Mouse (Mus musculus) liver, embryonic 11.5 days (tissue): Measurements from ENCODE around the gene Gm5741. TPM values are rescaled to one million over a fixed set of nuclear protein-coding genes. Genes with fewer than 3 reads are reported as not detected.
"Not testable (repeated sequence)": the region's sequence is repeated elsewhere in the genome, so short reads cannot be mapped to it uniquely, and the experiment has no call there.

Experiments used
- ATAC-seq: fragments of 200-750 bp; cut with Nextera tagmentation; replicated peaks from 2 replicates; pipeline ENCODE4 v1.8.0; 2017; ENCODE audit warnings: moderate number of reproducible peaks, mild to moderate bottlenecking, moderate TSS enrichment, moderate library complexity; ENCODE audit not compliant: low FRiP score
- DNase-seq: peaks from one replicate; pipeline ENCODE4 v3.0.0-alpha.2; 2017; ENCODE audit warnings: low spot score
- H3K27ac ChIP-seq: fragments of 300-500 bp; sonication (generic); 2 replicates; pipeline ENCODE4 v1.5.1; 2014; ENCODE audit warnings: mild to moderate bottlenecking, low read depth, low read length, control low read depth
- H3K27me3 ChIP-seq: fragments of 300-500 bp; sonication (generic); replicated peaks from 2 replicates; pipeline ENCODE4 v1.6.1; 2014; ENCODE audit warnings: low read length, mixed read lengths; ENCODE audit not compliant: control insufficient read depth, insufficient read depth
- H3K36me3 ChIP-seq: fragments of 300-500 bp; sonication (generic); 2 replicates; pipeline ENCODE4 v1.6.1; 2014; ENCODE audit warnings: mild to moderate bottlenecking, low read length, moderate library complexity, mixed read lengths; ENCODE audit not compliant: control insufficient read depth, insufficient read depth
- H3K4me1 ChIP-seq: fragments of 300-500 bp; sonication (generic); replicated peaks from 2 replicates; pipeline ENCODE4 v1.6.1; 2014; ENCODE audit warnings: low read length, mixed read lengths; ENCODE audit not compliant: control insufficient read depth, insufficient read depth
- H3K4me2 ChIP-seq: fragments of 300-500 bp; sonication (generic); 2 replicates; pipeline ENCODE4 v1.6.1; 2014; ENCODE audit warnings: mild to moderate bottlenecking, control low read depth, moderate library complexity
- H3K4me3 ChIP-seq: fragments of 300-500 bp; sonication (generic); 2 replicates; pipeline ENCODE4 v1.5.1; 2014; ENCODE audit warnings: low read depth, low read length, control low read depth
- H3K9ac ChIP-seq: fragments of 300-500 bp; sonication (generic); 2 replicates; pipeline ENCODE4 v1.6.1; 2014; ENCODE audit warnings: low read depth, low read length, control low read depth
- H3K9me3 ChIP-seq: fragments of 300-500 bp; sonication (generic); 2 replicates; pipeline ENCODE4 v1.6.1; 2016; ENCODE audit warnings: low read length, inconsistent platforms, mixed read lengths; ENCODE audit not compliant: control insufficient read depth
- WGBS: fragments of 180-500 bp; shearing (Covaris S2); extraction: QIAGEN DNeasy Blood & Tissue Kit; methylation state at CpG from one replicate; pipeline ENCODE4 v1.1.7; 2014; 5-methylcytosine and 5-hydroxymethylcytosine counted together
- polyA plus RNA-seq: library from polyadenylated mRNA; unstranded; fragments of >200 nt; fragmentation: Nextera tagmentation; extraction: Ambion mirVana; gene quantifications from 2 replicates; pipeline ENCODE4 v1.2.1, GENCODE M21; 2014

Gene Gm5741
- polyA plus RNA-seq, 1 experiment from 2014 or later = not detected

- H3K4me3 ChIP-seq = no peak overlapping the region
- no peaks in the 10 kb centered on the region for H3K27me3 ChIP-seq
- peaks cover 14% of the 10 kb centered on the region; the same call in 1 of the 2 replicates for H3K36me3 ChIP-seq
- no peak overlapping the region for H3K4me2 ChIP-seq
- no peak for DNase-seq
- WGBS = 50% methylated on average over 21 of the region's 21 CpGs
- H3K27ac ChIP-seq = no peak overlapping the region
- no peak overlapping the region for H3K9ac ChIP-seq
- no peak; the same call in 1 of the 2 replicates for ATAC-seq
- H3K4me1 ChIP-seq = no peaks in the 10 kb centered on the region
- H3K9me3 ChIP-seq = no peaks in the 10 kb centered on the region
Observed at GRCm38 (mm10) chr8:85091526-85092090, 23.8 kb upstream of the Gm5741 start.

GRCm38 (mm10) chr8:85090856-85091255, 23.1 kb upstream of the Gm5741 start:
- no peaks in the 10 kb centered on the region for H3K9me3 ChIP-seq
- H3K27me3 ChIP-seq = no peaks in the 10 kb centered on the region
- no peak overlapping the region for H3K4me3 ChIP-seq
- peaks cover 14% of the 10 kb centered on the region; the same call in 1 of the 2 replicates for H3K36me3 ChIP-seq
- DNase-seq = no peak
- no peak for ATAC-seq
- WGBS = 94% methylated on average over 11 of the region's 11 CpGs
- H3K4me2 ChIP-seq = no peak overlapping the region
- no peak overlapping the region for H3K27ac ChIP-seq
- H3K4me1 ChIP-seq = no peaks in the 10 kb centered on the region
- no peak overlapping the region for H3K9ac ChIP-seq

- ATAC-seq = no peak
- Histone ChIP-seq H3K4me2 (no peak overlapping the region), H3K27me3 (no peaks in the 10 kb centered on the region), H3K4me3 (no peak overlapping the region), H3K9me3 (no peaks in the 10 kb centered on the region), H3K27ac (no peak overlapping the region), H3K9ac (no peak overlapping the region), H3K36me3 (peaks cover 6% of the 10 kb centered on the region; the same call in 1 of the 2 replicates), H3K4me1 (peaks cover 7% of the 10 kb centered on the region)
- WGBS = 73% methylated on average over 2 of the region's 2 CpGs
- no peak for DNase-seq
Observed at GRCm38 (mm10) chr8:85088771-85089170, 21.0 kb upstream of the Gm5741 start.

- 68% methylated on average over 3 of the region's 3 CpGs for WGBS
- no peak overlapping the region for H3K4me3 ChIP-seq
- no peak overlapping the region for H3K27ac ChIP-seq
- H3K9me3 ChIP-seq = no peaks in the 10 kb centered on the region
- H3K36me3 ChIP-seq = peaks cover 6% of the 10 kb centered on the region; the same call in 1 of the 2 replicates
- H3K27me3 ChIP-seq = no peaks in the 10 kb centered on the region
- no peak overlapping the region for H3K9ac ChIP-seq
- no peak for ATAC-seq
- H3K4me2 ChIP-seq = no peak overlapping the region
- DNase-seq = no peak
- H3K4me1 ChIP-seq = peaks cover 26% of the 10 kb centered on the region
Observed at GRCm38 (mm10) chr8:85086238-85086637, 18.5 kb upstream of the Gm5741 start.

GRCm38 (mm10) chr8:85084633-85085032, 16.9 kb upstream of the Gm5741 start:
- peaks cover 26% of the 10 kb centered on the region for H3K4me1 ChIP-seq
- peak overlapping the region; percentile 92 for H3K4me2 ChIP-seq
- DNase-seq = no peak
- no peak overlapping the region for H3K27ac ChIP-seq
- H3K9ac ChIP-seq = no peak overlapping the region
- WGBS = 53% methylated on average over 8 of the region's 8 CpGs
- ATAC-seq = no peak
- H3K36me3 ChIP-seq = peaks cover 6% of the 10 kb centered on the region; the same call in 1 of the 2 replicates
- no peaks in the 10 kb centered on the region for H3K9me3 ChIP-seq
- H3K27me3 ChIP-seq = no peaks in the 10 kb centered on the region
- H3K4me3 ChIP-seq = peak overlapping the region; percentile 75

GRCm38 (mm10) chr8:85083108-85083813, 15.5 kb upstream of the Gm5741 start, which contains the start of gene Man2b1:
TSS of gene Man2b1 (plus strand) at chr8:85083270.
- Histone ChIP-seq H3K27me3 (no peaks in the 10 kb centered on the region), H3K36me3 (peaks cover 5% of the 10 kb centered on the region; the same call in 1 of the 2 replicates), H3K27ac (peak within 1 kb of the TSS; percentile 54; the same call in 1 of the 2 replicates), H3K4me1 (peaks cover 28% of the 10 kb centered on the region), H3K9ac (peak within 1 kb of the TSS; percentile 76), H3K4me2 (peak within 1 kb of the TSS; percentile 92), H3K4me3 (peak within 1 kb of the TSS; percentile 75), H3K9me3 (no peaks in the 10 kb centered on the region)
- under 1% methylated on average over 30 of the region's 30 CpGs for WGBS
- peak; percentile 85 for ATAC-seq
- peak; percentile 79 for DNase-seq

- not testable (repeated sequence) for H3K9me3 ChIP-seq, H3K36me3 ChIP-seq, ATAC-seq, H3K27me3 ChIP-seq, H3K27ac ChIP-seq, DNase-seq, H3K4me3 ChIP-seq, H3K9ac ChIP-seq
- Histone ChIP-seq H3K4me1 (peaks cover 28% of the 10 kb centered on the region), H3K4me2 (peak overlapping the region; percentile 92)
- 48% methylated on average over 4 of the region's 4 CpGs for WGBS
Observed at GRCm38 (mm10) chr8:85082169-85082568, 14.4 kb upstream of the Gm5741 start.

GRCm38 (mm10) chr8:85081216-85081555, 13.4 kb upstream of the Gm5741 start, which contains the start of gene Wdr83:
TSS of gene Wdr83 (minus strand) at chr8:85081306.
- H3K4me3 ChIP-seq = peak within 1 kb of the TSS; percentile 87
- peak; percentile 81 for ATAC-seq
- no peaks in the 10 kb centered on the region for H3K9me3 ChIP-seq
- no peaks in the 10 kb centered on the region for H3K27me3 ChIP-seq
- H3K4me2 ChIP-seq = peak within 1 kb of the TSS; percentile 92
- H3K9ac ChIP-seq = peak within 1 kb of the TSS; percentile 90
- peak within 1 kb of the TSS; percentile 64 for H3K27ac ChIP-seq
- 1% methylated on average over 9 of the region's 9 CpGs for WGBS
- peaks cover 34% of the 10 kb centered on the region for H3K4me1 ChIP-seq
- H3K36me3 ChIP-seq = peaks cover 7% of the 10 kb centered on the region; the same call in 1 of the 2 replicates
- DNase-seq = no peak
